Mouse (Mus musculus): ENCODE results near the gene Znrd1as. TPM values are rescaled to one million over a fixed set of nuclear protein-coding genes. Genes with fewer than 3 reads are reported as not detected.

Gene Znrd1as
- 1.7 TPM for total RNA-seq (2023)

GRCm38 (mm10) chr17:36957999-36958743, at the start of gene Znrd1as, which contains the start of gene Znrd1:
Znrd1as (plus strand) TSS chr17:36958592.
Znrd1 (minus strand) TSS chr17:36958559.

GRCm38 (mm10) chr17:36942791-36943471, 15.5 kb upstream of the Znrd1as start, which contains the start of gene Rnf39:
Rnf39 (plus strand) TSS chr17:36942918.

GRCm38 (mm10) chr17:36950981-36951947, 7.1 kb upstream of the Znrd1as start, which contains the start of gene Ppp1r11:
Ppp1r11 (minus strand) TSS chr17:36951741.

GRCm38 (mm10) chr17:36981221-36981813, 22.9 kb downstream of the Znrd1as start, which contains the start of gene 2410137M14Rik:
2410137M14Rik (minus strand) TSS chr17:36981237.

DNA sequence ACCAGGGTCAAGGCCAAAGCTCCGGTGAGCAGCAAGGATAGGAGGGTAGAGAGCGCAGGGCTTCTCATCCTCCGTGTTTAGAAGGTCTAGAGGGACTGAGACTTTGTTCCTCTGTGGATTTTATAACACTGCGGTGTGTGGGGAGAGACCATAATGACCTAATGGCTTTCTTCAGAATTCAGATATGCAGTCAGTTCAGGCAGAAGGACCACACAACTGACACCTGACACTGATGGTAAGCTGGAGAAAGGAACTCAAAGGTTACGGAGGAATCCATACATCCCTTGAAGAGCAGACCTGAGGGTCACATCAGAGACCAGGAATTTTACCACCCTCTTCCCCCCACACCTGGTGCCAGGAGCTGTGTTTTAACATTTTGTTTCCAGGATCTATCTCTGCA, 31.0 kb downstream of the Znrd1as start, which contains the start of gene H2-M5:
Gene H2-M5, minus strand, starts transcription at position 101 of the 400 bp plus-strand sequence.

GRCm38 (mm10) chr17:37000863-37001262, 42.5 kb downstream of the Znrd1as start, which contains the start of gene Zfp57:
Zfp57 (plus strand) TSS chr17:37001163.

Other genes with a start within 250 kb of the Znrd1as start
- not detected for gene H2-M10.5, start 185.7 kb upstream of the Znrd1as start, total RNA-seq (2023)
- gene H2-M10.6, start 146.4 kb upstream of the Znrd1as start, total RNA-seq (2023), result not detected
- gene Trim26, start 121.5 kb upstream of the Znrd1as start, total RNA-seq (2023), result 125 TPM
- not detected for gene Trim15, start 91.4 kb upstream of the Znrd1as start, total RNA-seq (2023)
- gene Trim10, start 89.0 kb upstream of the Znrd1as start, total RNA-seq (2023), result 2.6 TPM
- gene Trim40, start 68.5 kb upstream of the Znrd1as start, total RNA-seq (2023), result not detected
- not detected for gene Trim31, start 60.5 kb upstream of the Znrd1as start, total RNA-seq (2023)
- 1.4 TPM for gene Rnf39, start 15.7 kb upstream of the Znrd1as start, total RNA-seq (2023)
- gene Ppp1r11, start 6.9 kb upstream of the Znrd1as start, total RNA-seq (2023), result 70.8 TPM
- 64.3 TPM for gene Znrd1, start within 50 bp of the Znrd1as start, total RNA-seq (2023)
- gene 2410137M14Rik, start 22.6 kb downstream of the Znrd1as start, total RNA-seq (2023), result not detected
- not detected for gene H2-M5, start 30.9 kb downstream of the Znrd1as start, total RNA-seq (2023)
- gene Zfp57, start 42.6 kb downstream of the Znrd1as start, total RNA-seq (2023), result not detected
- not detected for gene Mog, start 64.8 kb downstream of the Znrd1as start, total RNA-seq (2023)
- gene Gabbr1, start 87.4 kb downstream of the Znrd1as start, total RNA-seq (2023), result 112 TPM
- gene Olfr90, start 129.9 kb downstream of the Znrd1as start, total RNA-seq (2023), result 0.21 TPM
- gene Olfr91, start 139.7 kb downstream of the Znrd1as start, total RNA-seq (2023), result not detected
- not detected for gene Olfr92, start 161.5 kb downstream of the Znrd1as start, total RNA-seq (2023)
- not detected for gene Olfr93, start 202.9 kb downstream of the Znrd1as start, total RNA-seq (2023)
- not detected for gene Ubd, start 235.3 kb downstream of the Znrd1as start, total RNA-seq (2023)
- not detected for gene Olfr94, start 242.4 kb downstream of the Znrd1as start, total RNA-seq (2023)